Mouse (Mus musculus) cerebellum, adult 2 months (tissue): ENCODE results near the gene Irf2.

Experiments
- CTCF ChIP-seq: fragments of 200-500 bp; IDR thresholded peaks from 2 replicates; pipeline ENCODE4 v1.5.1; 2011; ENCODE audit warnings: low read depth, mild to moderate bottlenecking, control low read depth, low read length, moderate library complexity, borderline replicate concordance; ENCODE audit not compliant: insufficient read depth
- POLR2A ChIP-seq: fragments of 200-500 bp; IDR thresholded peaks from 2 replicates; pipeline ENCODE4 v1.6.1; 2011; ENCODE audit warnings: low read length, control low read depth, borderline replicate concordance; ENCODE audit not compliant: insufficient read depth

DNA sequence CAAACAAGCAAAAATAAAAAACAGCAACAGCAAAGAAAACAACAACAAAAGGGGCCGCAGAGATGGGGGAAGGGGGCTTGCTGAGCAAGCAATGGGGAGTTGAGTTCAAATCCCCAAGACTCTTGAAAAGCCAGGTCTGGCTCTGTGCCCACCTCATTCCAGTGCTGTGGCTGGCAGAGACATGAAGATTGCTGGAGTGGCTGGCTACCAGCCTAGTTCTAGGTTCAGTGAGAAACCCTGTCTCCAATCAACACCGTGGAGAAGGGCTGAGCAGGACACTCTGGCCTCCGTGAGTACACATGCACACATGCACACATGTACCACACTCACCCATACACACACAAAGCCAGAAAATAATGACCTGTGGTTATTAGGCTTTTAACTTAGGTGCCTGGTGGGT lies 1.6 kb upstream of the Irf2 start:
- no peak for TF ChIP-seq POLR2A
- TF ChIP-seq CTCF: no peak
